Mouse (Mus musculus): ENCODE data around the gene Gm17374. TPM values are rescaled to one million over a fixed set of nuclear protein-coding genes. Genes with fewer than 3 reads are reported as not detected.

Gene Gm17374
- total and polyA plus RNA-seq, 3 experiments = not detected

- H3K9ac ChIP-seq (ENCODE audit: insufficient read depth, low read depth) = peak overlapping the region; percentile 90
- peak overlapping the region; percentile 92 for H3K4me2 ChIP-seq (ENCODE audit: insufficient read depth, low read depth, poor library complexity, severe bottlenecking)
- H3K36me3 ChIP-seq (replicated peaks in 1 of 2; ENCODE audit: control insufficient read depth in 1 of 2, insufficient read depth in 1 of 2, low read length in 1 of 2) = peaks cover 19 to 33% of the 10 kb centered on the region in 2 experiments
- DNase-seq (ENCODE audit: extremely low read depth) = peak; percentile 21
- H3K27me3 ChIP-seq (replicated peaks) = no peaks in the 10 kb centered on the region
- TF ChIP-seq MXI1 (IDR thresholded peaks at IDR 0.05; ENCODE audit: low read depth, low read length) (peak; percentile 49; the same call in 1 of the 2 replicates), BHLHE40 (IDR thresholded peaks at IDR 0.05; ENCODE audit: low read depth, low read length) (peak; percentile 62), MAX (IDR thresholded peaks at IDR 0.05; ENCODE audit: low read length) (peak; percentile 72; the same call in 1 of the 2 replicates), TBP (conservative IDR thresholded peaks at IDR 0.05; ENCODE audit: low read depth, low read length) (no peak), ZNF384 (IDR thresholded peaks at IDR 0.05; ENCODE audit: low read depth, low read length) (0 out of 2 replicates have a peak, but pooled peaks have one; percentile 10), EP300 (IDR thresholded peaks at IDR 0.05; ENCODE audit: low read length) (no peak), IRF4 (IDR thresholded peaks at IDR 0.05; ENCODE audit: low read depth, low read length) (no peak), MYC (IDR thresholded peaks at IDR 0.05; ENCODE audit: low read depth, low read length) (peak; percentile 77; the same call in 1 of the 2 replicates), GABPA (IDR thresholded peaks at IDR 0.05; ENCODE audit: insufficient replicate concordance, low read depth, low read length) (no peak), JUN (IDR thresholded peaks at IDR 0.05; ENCODE audit: insufficient read depth, low read depth, low read length) (no peak), HCFC1 (IDR thresholded peaks at IDR 0.05; ENCODE audit: low read depth, low read length) (no peak), NRF1 (IDR thresholded peaks at IDR 0.05; ENCODE audit: low read depth, low read length) (no peak)
- no peaks in the 10 kb centered on the region for H3K9me3 ChIP-seq (replicated peaks; ENCODE audit: low read length)
- in situ Hi-C loops (cut with MboI; ENCODE audit: low pct_ligation_motif_present, low pct_unique_long_range_greater_than_20kb, low sequenced_read_pairs) (no loop called here), dilution Hi-C loops (cut with MboI; ENCODE audit: extremely low pct_ligation_motif_present, extremely low pct_unique_long_range_greater_than_20kb, low sequenced_read_pairs) (no loop called here)
- peaks cover 53% of the 10 kb centered on the region for H3K79me2 ChIP-seq (replicated peaks; ENCODE audit: control insufficient read depth, extremely low read depth, insufficient read depth, poor library complexity, severe bottlenecking)
- peak overlapping the region; percentile 50 to 100 (median 83) for H3K4me3 ChIP-seq (replicated peaks in 1 of 3; ENCODE audit: low read depth in 2 of 3, low read length in 2 of 3, poor library complexity in 1 of 3)
- no peak overlapping the region for H3K27ac ChIP-seq (ENCODE audit: insufficient read depth, low read depth)
- peaks cover 5 to 49% of the 10 kb centered on the region in 2 experiments; a peak in 3 of 4 replicates for H3K4me1 ChIP-seq (ENCODE audit: control insufficient read depth in 1 of 2, insufficient read depth in 2 of 2)
These were observed 17.2 kb downstream of the Gm17374 start for GRCm38 (mm10) chr2:140169057-140169456.

- H3K27ac ChIP-seq (ENCODE audit: insufficient read depth, low read depth) = peak within 1 kb of the TSS; percentile 62
- H3K9ac ChIP-seq (ENCODE audit: insufficient read depth, low read depth) = peak within 1 kb of the TSS; percentile 90
- DNase-seq (ENCODE audit: extremely low read depth) = peak; percentile 97
- H3K9me3 ChIP-seq (replicated peaks; ENCODE audit: low read length) = no peaks in the 10 kb centered on the region
- in situ Hi-C loops (cut with MboI; ENCODE audit: low pct_ligation_motif_present, low pct_unique_long_range_greater_than_20kb, low sequenced_read_pairs) = no loop called here
- dilution Hi-C loops (cut with MboI; ENCODE audit: extremely low pct_ligation_motif_present, extremely low pct_unique_long_range_greater_than_20kb, low sequenced_read_pairs) = no loop called here
- peak within 1 kb of the TSS; percentile 83 to 100 (median 95) for H3K4me3 ChIP-seq (replicated peaks in 1 of 3; ENCODE audit: low read depth in 2 of 3, low read length in 2 of 3, poor library complexity in 1 of 3)
- peak within 1 kb of the TSS; percentile 100 for H3K4me2 ChIP-seq (ENCODE audit: insufficient read depth, low read depth, poor library complexity, severe bottlenecking)
- no peaks in the 10 kb centered on the region for H3K27me3 ChIP-seq (replicated peaks)
- peaks cover 13 to 27% of the 10 kb centered on the region in 2 experiments for H3K36me3 ChIP-seq (replicated peaks in 1 of 2; ENCODE audit: control insufficient read depth in 1 of 2, insufficient read depth in 1 of 2, low read length in 1 of 2)
- TF ChIP-seq CHD1 (IDR thresholded peaks at IDR 0.05; ENCODE audit: low read depth, low read length) (no peak), BHLHE40 (IDR thresholded peaks at IDR 0.05; ENCODE audit: low read depth, low read length) (peak; percentile 53; the same call in 1 of the 2 replicates), NRF1 (IDR thresholded peaks at IDR 0.05; ENCODE audit: low read depth, low read length) (peak; percentile 87), SIN3A (IDR thresholded peaks at IDR 0.05; ENCODE audit: low read length) (peak; percentile 92), POLR2AphosphoS2 (IDR thresholded peaks at IDR 0.05; ENCODE audit: low read depth, low read length) (0 out of 2 replicates have a peak, but pooled peaks have one; percentile 39), KAT2A (IDR thresholded peaks at IDR 0.05; ENCODE audit: insufficient replicate concordance, low read length) (peak; percentile 84; the same call in 1 of the 2 replicates), HCFC1 (IDR thresholded peaks at IDR 0.05; ENCODE audit: low read depth, low read length) (peak; percentile 92), ZKSCAN1 (IDR thresholded peaks at IDR 0.05; ENCODE audit: borderline replicate concordance, low read depth, low read length) (no peak), ELF1 (IDR thresholded peaks at IDR 0.05; ENCODE audit: low read depth, low read length) (peak; percentile 90), TCF12 (IDR thresholded peaks at IDR 0.05; ENCODE audit: low read depth, low read length) (peak; percentile 71), MEF2A (IDR thresholded peaks at IDR 0.05; ENCODE audit: borderline replicate concordance, low read depth, low read length) (peak; percentile 56; the same call in 1 of the 2 replicates), USF2 (conservative IDR thresholded peaks at IDR 0.05; ENCODE audit: low read depth, low read length) (no peak), USF1 (IDR thresholded peaks at IDR 0.05; ENCODE audit: low read depth, low read length) (no peak), PAX5 (IDR thresholded peaks at IDR 0.05; ENCODE audit: low read length) (no peak), IRF4 (IDR thresholded peaks at IDR 0.05; ENCODE audit: low read depth, low read length) (peak; percentile 62; the same call in 1 of the 2 replicates), ETS1 (conservative IDR thresholded peaks at IDR 0.05; ENCODE audit: low read depth, low read length) (no peak), MXI1 (IDR thresholded peaks at IDR 0.05; ENCODE audit: low read depth, low read length) (peak; percentile 93), TBP (conservative IDR thresholded peaks at IDR 0.05; ENCODE audit: low read depth, low read length) (peak; percentile 69), MYC (IDR thresholded peaks at IDR 0.05; ENCODE audit: low read depth, low read length) (peak; percentile 87), ZMIZ1 (IDR thresholded peaks at IDR 0.05; ENCODE audit: low read depth, low read length) (no peak), CHD2 (IDR thresholded peaks at IDR 0.05; ENCODE audit: low read length) (no peak), POLR2A (IDR thresholded peaks at IDR 0.05; ENCODE audit: low read depth, low read length) (peak; percentile 91), MAX (IDR thresholded peaks at IDR 0.05; ENCODE audit: low read length) (peak; percentile 91), NELFE (IDR thresholded peaks at IDR 0.05; ENCODE audit: low read depth, low read length) (peak; percentile 74)
- peaks cover 45% of the 10 kb centered on the region for H3K79me2 ChIP-seq (replicated peaks; ENCODE audit: control insufficient read depth, extremely low read depth, insufficient read depth, poor library complexity, severe bottlenecking)
- peaks cover 3 to 37% of the 10 kb centered on the region in 2 experiments; a peak in 3 of 4 replicates for H3K4me1 ChIP-seq (ENCODE audit: control insufficient read depth in 1 of 2, insufficient read depth in 2 of 2)
These were observed 18.4 kb downstream of the Gm17374 start, which contains the start of the genes Esf1 and Ndufaf5 for GRCm38 (mm10) chr2:140170127-140170802. TSS of gene Esf1 (minus strand) at chr2:140170564. TSS of gene Ndufaf5 (plus strand) at chr2:140170649.

All from CH12.LX (cell line).